Mouse (Mus musculus): ENCODE data around the gene Dag1.

GRCm38 (mm10) chr9:108304716-108305115 lies 41.0 kb upstream of the Dag1 start:
- TF ChIP-seq CTCF (IDR thresholded peaks at IDR 0.05) = no peak
- TF ChIP-seq EP300 (IDR thresholded peaks at IDR 0.05; ENCODE audit: insufficient read depth, low read depth, low read length) = no peak
- no peak for TF ChIP-seq POLR2A (IDR thresholded peaks at IDR 0.05; ENCODE audit: insufficient read depth, low read depth, low read length)
